Mouse (Mus musculus) effector memory CD4-positive, alpha-beta T cell, adult 7 months (primary cell): ENCODE data around the gene Atf2. TPM values are rescaled to one million over a fixed set of nuclear protein-coding genes. Genes with fewer than 3 reads are reported as not detected.

Source experiments
- polyA plus RNA-seq: library from polyadenylated mRNA; unstranded; fragments of 100-300 nt; shearing (Covaris generic); gene quantifications from one replicate; pipeline ENCODE4 v1.2.1, GENCODE M21; 2017

The Atf2 gene
- 101 TPM for polyA plus RNA-seq

DNA sequence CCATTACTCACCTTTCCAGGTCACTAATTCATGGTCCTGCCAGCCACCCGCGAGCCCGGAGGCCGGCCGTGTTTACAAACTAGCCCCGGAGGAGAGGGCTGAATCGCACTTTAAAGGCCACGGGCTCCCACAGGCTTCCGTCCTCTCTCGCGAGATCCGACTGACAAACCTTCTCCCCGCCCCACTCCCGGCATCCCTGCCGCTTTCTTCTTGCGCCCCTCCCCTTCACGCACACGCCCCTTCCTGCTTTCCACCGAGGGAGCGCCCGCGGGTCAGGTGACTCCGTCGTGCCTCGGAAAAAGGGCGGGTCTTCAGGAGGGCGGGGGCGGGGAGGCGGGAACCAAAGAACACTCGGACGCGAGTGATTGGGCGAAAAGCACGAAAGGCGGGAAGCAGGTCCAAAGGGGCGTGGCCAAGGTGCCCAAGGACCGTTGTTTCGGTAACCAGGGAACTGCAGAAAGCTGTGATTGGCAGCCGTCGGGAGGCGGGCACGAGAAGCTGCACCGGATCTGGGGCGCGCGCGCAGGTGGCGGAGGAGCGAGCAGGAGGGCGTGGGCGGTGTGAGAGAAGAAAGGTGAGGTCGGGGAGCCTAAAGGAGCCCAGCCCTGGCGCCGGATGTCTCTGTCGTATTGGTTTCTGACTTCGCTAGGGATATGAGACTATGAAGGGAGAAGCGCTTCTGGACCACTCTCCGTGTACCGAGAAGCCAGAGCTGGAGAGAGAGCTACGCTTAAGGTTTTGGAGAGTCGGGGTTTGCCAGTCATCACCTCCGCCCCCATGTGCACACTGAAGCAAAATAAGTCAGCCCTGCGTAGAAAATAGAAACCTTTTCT lies at the start of gene Atf2:
TSS of gene Atf2 (minus strand) at position 176 of the 833 bp plus-strand sequence.

DNA sequence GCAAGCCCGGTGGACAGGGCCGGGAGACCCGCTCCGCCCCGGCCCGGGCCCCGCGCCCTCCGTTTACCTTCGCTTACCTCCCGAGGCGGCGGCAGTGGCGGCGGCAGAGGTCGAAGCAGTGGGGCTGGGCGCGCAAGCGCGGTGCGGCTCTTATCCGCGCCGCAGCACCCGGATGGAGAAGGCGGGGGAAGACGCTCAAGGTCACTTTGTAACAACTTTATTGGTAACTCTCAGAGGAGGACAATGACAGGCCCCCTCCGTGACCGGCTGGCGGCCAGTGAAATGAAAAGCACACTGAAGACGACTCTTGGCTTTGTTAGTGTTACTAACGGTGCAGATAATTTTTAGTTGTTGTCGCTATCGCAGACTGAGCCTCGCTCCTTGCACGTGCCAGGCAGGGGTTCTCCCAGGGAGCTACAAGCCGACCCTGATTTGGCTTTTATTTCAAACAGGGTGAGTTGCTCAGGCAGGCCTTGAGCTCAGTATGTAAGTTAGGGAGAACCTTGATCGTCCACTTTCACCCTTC lies 18.8 kb upstream of the Atf2 start, which contains the start of gene Atp5g3:
TSS of gene Atp5g3 (minus strand) at position 152 of the 526 bp plus-strand sequence.

DNA sequence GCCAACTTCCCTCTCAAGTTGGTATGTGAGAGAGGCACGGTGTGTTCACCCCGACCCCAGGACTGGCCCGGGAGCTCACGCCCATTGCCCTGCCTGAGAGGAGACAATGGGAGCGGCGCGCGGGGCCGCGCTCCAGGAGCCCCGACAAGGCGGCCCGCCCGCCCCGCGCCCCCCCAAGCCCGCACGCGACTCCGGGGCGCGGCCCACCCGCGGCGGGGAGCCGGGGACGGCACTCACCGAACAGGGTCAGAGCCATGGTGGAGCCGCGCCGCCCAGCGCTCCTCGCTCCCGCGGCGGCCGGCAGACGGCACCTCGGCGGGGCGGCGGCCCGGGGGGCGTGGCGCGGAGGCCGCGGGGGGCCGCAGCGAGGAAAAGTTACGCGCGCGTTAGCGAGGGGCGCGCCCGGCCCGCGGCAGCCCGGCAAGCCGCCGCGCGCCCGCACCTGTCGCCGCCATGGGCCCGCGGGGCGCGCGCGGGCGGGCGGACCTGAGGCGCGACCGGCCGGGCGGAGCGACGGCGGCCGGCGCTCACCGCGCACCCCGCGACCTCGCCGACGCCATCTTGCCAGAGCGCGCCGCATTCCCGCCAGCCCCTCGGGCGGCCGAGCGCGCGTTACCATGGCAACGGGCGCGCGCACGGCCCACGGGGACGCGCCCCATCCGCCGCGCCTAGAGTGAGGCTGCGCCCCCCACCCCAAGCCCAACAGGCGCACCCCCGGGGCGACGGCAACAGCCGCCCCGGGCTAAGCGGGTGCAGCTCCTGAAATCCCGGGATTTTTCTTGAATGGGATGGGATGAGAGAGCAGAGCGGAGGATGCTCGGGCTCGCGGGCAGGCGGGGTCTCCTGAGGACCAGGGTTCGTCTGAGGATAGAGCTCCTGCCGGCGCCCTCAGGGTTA lies 117.4 kb downstream of the Atf2 start, which contains the start of gene Chn1:
TSS of gene Chn1 (minus strand) at position 561 of the 897 bp plus-strand sequence.

Other genes with a start within 250 kb of the Atf2 start
- gene Chn1, start 117.3 kb downstream of the Atf2 start, polyA plus RNA-seq = 1.3 TPM
- gene Atp5g3, start 18.7 kb upstream of the Atf2 start, polyA plus RNA-seq = 403 TPM